Mouse (Mus musculus) forelimb bud, embryonic 11.5 days (tissue): Measurements from ENCODE around the gene Cma1.
"Not testable (repeated sequence)": the region's sequence is repeated elsewhere in the genome, so short reads cannot be mapped to it uniquely, and the experiment has no call there.

ENCODE experiments used
- DNase-seq: peaks from one replicate; pipeline ENCODE4 v3.0.0-alpha.2; 2012; ENCODE audit warnings: low read depth, low spot score

Gene Cma1

DNA sequence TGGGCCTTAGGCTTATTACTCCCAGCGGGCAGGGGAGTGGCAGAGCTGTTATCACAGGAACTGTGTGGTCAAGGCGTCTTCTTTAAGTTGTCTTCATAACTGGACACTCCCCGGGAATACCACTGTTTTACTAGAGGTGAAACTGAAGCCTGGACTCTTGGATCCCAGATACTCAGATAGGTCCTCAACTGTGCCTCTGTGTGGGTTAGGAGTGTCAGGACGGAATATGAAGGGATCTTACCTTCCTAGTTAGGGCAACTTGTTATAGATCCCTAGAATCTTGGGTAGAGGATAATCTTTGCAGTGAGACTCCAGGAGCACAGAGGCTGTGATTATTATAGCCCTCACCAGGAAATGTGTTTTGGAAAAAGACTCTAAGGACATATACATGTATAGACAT, at the start of gene Cma1:
Gene Cma1, minus strand, starts transcription at position 101 of the 400 bp plus-strand sequence.
- DNase-seq = no peak

DNA sequence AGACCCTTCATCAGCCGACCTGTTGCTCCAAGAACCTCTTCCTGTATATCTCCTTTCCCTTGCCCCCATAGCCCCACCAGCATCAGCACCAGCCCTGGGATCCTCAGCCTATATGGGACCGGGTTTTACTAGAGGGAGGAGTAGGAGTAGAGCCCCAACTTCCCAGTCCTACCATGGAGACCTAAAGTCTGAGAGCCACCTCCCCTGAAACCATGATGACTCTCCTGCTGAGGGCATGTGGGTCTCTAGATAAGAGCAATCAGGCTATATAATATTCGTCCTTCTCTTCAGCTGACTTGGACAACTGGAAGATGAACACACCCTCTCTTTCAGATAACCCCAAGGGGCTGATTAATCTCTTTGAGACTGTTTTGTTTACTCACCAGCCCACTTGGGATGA, 43.0 kb upstream of the Cma1 start:
- not testable (repeated sequence) for DNase-seq

- not testable (repeated sequence) for DNase-seq
These were observed 19.4 kb upstream of the Cma1 start for GRCm38 (mm10) chr14:55963900-55964299.

- peak; percentile 55 for DNase-seq
These were observed 18.8 kb upstream of the Cma1 start for GRCm38 (mm10) chr14:55963263-55963662.

- no peak for DNase-seq
These were observed 6.0 kb upstream of the Cma1 start, which contains the start of gene Cma2 for GRCm38 (mm10) chr14:55950346-55951030. TSS of gene Cma2 (plus strand) at chr14:55950980.

GRCm38 (mm10) chr14:55946269-55946969, 1.9 kb upstream of the Cma1 start:
- DNase-seq = no peak

- no peak for DNase-seq
These were observed 874 bp downstream of the Cma1 start for GRCm38 (mm10) chr14:55943601-55944000.

GRCm38 (mm10) chr14:55940070-55940800, 4.2 kb downstream of the Cma1 start:
- no peak for DNase-seq

- peak; percentile 31 for DNase-seq
These were observed 10.9 kb downstream of the Cma1 start for GRCm38 (mm10) chr14:55933586-55933985.

DNA sequence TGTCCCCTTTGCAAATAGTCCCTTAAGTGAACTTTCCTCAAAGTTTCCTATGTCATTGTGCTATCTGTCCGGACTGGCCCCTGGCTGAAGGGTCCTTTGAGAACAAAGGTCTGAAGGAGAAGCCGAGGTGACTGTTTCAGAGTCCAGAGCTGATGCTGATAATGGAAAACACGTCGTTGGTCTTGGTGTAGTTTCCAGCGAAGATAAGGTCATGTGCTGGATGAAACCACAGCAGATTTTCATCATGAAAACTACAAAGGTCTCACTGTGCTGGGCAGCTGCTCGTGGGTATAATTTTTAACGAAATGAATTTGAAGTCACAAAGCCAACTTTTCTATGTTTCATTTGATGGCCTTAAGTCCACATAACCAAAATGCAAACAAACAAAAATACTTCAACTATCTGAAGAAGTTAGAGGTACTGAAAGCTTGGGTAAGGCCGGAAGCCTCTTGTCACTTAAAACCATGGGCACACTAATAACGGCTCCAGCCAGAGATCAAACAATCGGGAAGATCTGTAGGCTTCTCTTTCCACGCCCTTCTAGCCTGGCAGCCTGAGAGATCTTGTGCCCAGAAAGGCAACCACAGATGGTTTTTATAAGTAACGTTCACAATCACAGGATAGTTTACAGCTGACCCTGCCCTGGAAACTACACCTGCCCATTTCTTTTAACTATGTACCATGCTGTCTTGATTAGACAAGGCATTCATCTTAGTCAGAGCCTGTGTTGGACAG, 15.0 kb downstream of the Cma1 start:
- peak; percentile 33 for DNase-seq

DNA sequence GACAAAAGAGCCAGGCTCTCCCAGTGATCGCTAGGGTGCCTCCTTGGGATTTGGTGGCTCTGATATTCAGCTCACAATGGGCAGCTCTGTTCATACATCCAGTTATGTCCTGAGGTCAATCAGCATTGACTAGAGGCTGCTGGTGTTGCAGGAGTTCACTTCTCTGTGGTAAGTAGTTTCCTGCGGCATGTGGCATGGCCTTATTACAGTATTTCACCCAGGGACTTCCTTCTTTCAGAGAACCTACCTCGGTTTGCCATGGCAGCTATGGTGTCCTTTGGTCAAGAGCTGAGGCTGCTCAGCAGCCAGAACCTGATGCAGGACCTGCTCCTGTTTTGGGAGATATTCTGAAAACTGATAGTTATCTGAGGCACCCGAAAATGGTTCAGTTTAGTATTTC, 17.6 kb downstream of the Cma1 start:
- DNase-seq = no peak

DNA sequence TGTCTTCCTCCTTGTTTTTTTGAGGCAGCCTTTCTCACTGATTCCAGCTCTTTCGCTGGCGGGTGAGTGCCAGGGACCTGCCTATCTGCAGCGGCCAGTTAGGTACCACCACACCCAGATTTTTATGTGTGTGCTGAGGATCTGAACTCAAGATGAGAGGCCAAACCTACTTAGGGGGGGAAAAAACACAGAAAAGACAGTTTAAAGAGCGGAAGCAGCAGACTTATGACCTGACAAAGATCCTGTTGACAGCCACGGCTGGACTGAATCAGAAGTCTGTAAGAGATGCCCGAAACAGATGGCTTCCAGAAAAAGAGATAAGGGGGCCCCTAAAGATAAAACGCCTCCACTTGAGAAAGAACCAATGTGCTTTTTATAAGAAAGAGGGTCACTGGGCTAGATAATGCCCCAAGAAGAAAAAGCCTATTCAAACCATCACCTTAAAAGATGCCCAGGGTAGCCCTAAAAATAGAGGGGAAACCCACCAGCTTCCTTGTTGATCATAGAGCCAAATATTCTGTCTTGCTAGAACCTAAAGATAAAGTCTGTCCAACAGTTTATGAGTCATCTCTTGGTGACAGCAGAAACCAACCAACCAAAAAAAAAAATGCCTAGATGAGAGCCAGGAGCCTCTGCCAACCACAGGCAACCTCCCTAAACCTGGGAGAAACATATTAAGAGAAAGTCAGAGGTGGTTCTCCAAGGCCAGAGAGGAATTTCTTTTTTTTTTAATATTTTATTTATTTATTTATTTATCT, 21.8 kb downstream of the Cma1 start:
- no peak for DNase-seq

DNA sequence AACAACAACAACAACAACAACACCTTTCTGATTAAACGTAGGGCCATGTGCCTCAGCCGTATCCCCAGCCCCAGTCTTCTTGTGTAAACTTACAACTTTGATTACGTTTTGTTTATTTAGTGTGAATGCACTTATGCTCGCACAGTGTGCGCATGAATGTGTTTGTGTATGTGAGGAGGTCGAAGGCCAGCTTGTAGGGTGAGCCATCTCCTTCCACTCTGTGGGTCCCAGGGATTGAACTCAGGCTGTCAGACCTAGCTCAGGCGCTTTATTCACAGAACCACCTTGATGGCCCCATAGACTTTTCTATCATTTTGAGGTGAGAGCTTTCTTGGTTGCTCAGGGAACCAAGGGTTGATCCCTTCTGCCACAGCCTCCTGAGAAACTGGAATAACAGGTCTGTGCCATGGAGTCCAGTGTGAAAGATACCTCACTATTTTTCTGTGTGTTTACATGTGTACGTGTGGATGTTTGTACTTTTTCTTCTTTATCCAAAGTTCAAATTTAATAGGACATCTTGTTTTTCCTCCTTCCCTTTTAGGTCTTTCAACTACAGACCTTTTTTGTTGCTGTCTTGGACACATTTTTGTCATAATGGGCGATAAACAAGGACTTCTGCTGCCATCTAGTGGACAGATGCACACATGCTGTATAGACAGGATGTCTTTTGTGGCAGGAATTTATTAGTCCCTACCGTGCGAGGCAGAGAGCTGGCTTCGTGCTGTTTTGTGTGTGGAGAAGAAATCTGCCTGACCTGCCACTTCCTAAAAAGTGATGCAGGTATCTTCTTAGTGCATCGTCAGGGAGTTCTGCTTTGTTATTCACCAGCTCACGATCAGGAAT, 26.0 kb downstream of the Cma1 start:
- peak; percentile 95 for DNase-seq

DNA sequence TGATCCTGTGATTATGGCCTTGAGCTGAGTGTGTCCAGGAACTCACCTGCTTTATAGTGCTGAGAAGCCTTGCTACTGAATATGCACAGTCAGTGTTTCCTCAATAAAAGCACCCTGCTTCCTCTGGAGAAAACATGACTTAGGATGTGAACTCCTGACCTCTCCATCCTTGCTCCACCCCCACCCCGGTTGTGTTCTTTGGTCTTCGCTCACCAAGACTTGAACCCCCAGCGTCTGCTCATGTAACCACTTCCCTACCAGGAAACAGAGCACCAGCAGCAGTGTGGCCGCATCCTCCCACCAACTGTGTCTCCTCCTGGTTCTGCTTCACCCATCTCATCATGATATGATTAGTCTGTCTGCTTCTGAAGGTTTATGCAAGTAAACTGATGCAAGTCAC, 31.1 kb downstream of the Cma1 start:
- DNase-seq = no peak

DNA sequence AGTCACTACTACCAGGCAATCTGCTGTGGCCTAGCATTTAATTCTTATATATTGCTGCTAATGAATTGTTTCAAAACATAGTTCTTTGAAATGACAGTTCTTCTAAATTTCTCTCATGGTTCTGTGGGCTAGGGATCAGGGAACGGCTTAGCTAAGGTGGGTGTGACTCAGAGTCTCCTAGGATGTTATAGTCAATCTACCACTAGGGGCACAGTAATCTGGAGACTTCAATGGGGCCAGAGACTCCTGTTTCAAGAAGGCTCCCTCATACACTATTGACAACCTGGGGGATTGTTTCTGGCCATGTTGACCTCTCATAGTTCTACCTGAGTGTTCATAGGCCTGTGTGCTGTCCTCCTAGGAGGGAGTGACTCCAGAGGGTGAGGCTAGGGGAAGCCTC, 39.0 kb downstream of the Cma1 start:
- DNase-seq = no peak

DNA sequence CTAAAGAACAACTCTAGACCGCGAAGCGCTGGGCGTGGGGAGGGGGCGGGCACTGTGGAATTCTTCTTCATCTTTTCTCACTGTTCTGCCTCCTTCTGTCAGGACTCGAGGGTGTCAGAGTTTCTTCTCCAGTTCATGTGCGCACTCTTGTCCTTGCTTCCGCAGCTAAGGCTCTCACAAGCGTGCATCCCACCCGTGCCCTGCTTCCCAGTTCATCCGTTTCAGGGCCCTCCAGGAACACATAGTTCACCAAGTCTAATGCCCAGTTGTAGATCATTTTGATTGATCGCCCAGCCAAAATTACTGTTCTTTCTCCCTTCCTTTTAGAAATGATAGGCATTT, 44.1 kb downstream of the Cma1 start:
- DNase-seq = no peak

- DNase-seq = peak; percentile 92
These were observed 44.6 kb downstream of the Cma1 start, which contains the start of gene Sdr39u1 for GRCm38 (mm10) chr14:55899701-55900413. TSS of gene Sdr39u1 (minus strand) at chr14:55900293.

DNA sequence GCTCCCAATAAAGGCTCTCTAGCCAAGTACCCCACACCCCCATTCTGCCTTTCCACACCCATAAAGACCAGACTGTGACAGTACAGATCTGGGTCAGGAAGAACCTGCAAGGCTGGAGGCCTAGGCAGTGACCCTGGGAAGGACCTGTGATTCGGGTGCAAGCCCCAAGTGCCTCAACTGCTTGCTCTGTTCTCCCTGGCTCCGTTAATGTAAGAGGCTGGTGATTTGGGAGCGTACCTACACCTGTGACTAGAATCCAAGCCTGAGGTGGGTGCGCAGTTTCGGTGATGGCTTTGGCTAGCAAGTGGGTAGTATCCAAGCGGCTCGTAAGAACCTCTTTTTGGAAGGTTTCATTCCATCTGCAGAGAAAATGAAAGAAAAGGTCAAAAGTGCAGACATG, 45.5 kb downstream of the Cma1 start:
- DNase-seq = no peak

- no peak for DNase-seq
These were observed 46.8 kb downstream of the Cma1 start for GRCm38 (mm10) chr14:55897671-55898070.
